Mouse (Mus musculus): Measurements from ENCODE around the gene Bbs4.
"Not testable (repeated sequence)": the region's sequence is repeated elsewhere in the genome, so short reads cannot be mapped to it uniquely, and the experiment has no call there.

Gene Bbs4

DNA sequence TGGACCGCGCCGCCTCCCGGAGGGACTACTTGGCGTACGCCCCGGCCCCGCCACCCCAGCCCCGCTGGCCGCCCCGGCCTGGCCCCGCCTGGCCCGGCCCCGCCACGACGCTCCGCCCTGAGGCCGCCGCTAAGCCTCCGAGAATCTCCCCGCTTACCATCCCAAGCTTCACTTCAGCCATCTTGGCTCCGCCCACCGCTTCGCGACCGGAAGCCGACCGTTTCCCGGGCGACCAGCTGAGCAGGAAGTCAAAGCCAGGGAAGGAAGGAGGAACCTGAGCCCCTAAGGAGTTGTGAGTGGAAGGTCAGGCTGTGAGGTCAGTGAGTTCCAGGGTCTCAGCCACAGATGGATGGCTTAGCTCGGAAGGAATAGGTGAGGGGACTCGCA, at the start of gene Bbs4:
Gene Bbs4 (minus strand): TSS at position 256 of the 387 bp plus-strand sequence.
- DNase-seq (ENCODE audit: low read depth, low spot score), result peak; percentile 90

DNA sequence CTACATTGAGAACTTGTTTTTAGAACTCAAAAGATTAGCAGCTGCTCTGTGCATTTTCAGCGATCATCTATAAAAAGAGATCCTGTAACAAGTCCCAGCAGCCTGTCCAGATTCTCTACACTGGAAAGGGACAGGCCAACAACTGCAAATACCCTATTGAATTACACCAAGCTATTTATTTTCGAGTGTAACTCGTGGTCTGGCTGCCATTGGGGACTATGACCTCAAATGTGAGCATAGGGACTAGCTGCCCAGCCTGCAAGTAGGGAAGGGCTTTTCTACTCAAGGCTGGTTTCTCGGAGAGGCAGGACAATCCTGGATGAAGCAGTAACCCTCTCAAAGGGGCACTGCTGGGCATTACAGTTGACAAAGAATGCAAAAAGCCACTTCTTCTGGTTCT, 35.8 kb upstream of the Bbs4 start:
- DNase-seq (ENCODE audit: low read depth, low spot score), result no peak

- DNase-seq (ENCODE audit: low read depth, low spot score), result no peak
These were observed 35.0 kb upstream of the Bbs4 start for GRCm38 (mm10) chr9:59388311-59388710.

GRCm38 (mm10) chr9:59387461-59387860, 34.2 kb upstream of the Bbs4 start:
- no peak for DNase-seq (ENCODE audit: low read depth, low spot score)

DNA sequence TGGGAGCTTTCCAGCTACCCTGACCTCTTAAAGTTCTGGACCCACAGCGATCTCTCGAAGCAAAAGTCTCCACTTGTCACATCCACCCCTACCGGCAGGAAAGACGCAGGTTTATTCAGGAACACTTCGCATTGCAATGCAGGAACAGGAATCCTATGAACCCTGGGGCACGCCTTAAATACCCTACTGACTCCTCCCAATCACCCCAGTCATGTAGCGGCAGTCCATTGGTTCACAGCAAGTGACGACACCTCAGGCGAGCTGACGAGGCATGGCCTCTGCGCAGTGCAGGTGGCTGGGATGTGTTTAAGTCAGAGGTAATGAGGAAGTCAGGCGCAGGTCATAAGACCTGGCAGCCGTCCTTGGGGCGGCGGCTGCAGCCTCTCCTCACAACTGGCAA, 22.3 kb upstream of the Bbs4 start:
- no peak for DNase-seq (ENCODE audit: low read depth, low spot score)

- no peak for DNase-seq (ENCODE audit: low read depth, low spot score)
These were observed 16.3 kb upstream of the Bbs4 start for GRCm38 (mm10) chr9:59369646-59370045.

DNA sequence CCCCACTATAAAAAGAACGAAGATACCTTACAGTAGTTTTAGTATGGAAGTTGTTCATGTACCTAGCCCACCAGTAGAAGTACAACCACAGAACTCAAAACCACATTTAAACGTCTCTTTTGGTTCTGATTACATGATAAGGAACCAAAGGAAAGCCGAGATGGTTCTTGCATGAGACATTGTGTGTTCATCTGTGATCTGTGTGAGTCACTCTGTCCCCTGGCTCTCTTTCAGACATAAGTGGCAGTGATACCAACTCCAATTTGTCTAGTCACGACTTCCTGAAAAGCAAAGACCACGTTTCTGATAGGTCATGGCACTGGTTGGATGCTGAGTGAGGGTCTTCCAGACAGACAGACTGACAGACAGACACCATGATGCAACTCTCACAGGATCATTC, 15.9 kb upstream of the Bbs4 start:
- DNase-seq (ENCODE audit: low read depth, low spot score), result no peak

DNA sequence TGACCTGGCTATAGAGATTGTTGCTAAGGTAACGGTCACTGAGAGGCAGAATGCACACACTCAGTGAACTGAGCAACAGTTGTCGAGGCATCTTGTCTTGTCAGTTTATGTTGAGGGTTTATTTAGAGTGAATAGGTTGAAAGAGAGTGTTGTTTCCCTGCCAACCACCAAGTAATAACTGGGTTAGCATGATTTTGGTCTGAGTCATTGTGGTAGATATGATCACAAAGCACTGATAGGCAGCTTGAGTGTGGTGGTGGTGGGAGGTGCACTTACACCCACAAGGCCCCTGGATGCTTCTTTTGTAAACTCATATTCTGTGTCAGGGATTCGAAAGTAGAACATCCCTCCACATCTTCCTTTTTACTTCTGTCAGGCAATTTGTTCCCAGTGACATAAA, 7.2 kb upstream of the Bbs4 start:
- DNase-seq (ENCODE audit: low read depth, low spot score), result not testable (repeated sequence)

DNA sequence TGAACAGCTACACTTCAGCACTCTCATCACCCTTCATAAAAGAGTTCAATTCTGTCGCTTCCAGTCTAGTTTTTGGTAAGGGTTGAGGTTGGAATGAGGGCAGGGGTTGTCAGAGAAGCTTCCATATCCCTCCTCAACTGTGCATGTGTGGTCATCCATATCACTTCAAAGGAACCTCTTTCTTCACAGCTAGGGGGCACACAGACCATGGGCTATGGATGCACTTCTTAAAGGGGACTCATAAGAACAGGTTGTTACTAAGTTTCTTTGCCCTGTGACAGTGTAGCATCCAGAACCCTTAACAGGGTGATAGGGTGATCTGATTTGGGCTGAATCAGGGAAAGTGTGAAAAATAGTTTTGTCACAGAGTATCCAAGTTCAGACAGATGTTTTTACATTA, 4.7 kb upstream of the Bbs4 start:
- DNase-seq (ENCODE audit: low read depth, low spot score), result peak; percentile 9

DNA sequence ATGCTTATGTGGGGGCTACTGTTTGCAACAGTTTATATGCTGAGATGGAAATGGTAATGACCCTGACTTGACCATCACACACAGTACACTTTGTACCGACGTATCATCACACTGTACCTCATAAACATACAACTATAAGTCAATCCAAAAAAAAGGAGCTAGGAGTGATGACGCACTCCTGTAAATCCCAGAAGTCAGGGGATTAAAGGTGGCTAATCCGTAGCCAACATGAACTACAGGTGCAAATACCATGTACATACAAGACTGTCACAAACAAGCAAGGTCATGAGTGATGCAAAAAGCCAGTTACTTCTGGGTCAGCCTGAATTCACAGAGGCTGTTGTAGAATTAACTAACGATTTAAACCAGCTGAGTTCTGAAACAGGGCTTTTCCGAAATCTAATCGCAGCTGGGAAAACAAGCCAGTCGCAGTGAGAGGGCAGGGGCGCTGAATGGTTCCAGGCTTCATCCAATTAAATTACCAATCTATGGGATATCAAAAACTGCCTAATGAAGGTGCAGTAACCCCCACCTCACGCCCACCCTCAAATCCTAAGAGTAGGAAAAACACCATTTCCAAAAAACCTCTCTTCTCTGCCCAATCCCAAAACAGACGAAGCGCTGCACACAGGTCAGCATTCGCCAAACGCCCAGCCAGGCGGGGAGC, 589 bp downstream of the Bbs4 start:
- peak; percentile 5 for DNase-seq (ENCODE audit: low read depth, low spot score)

GRCm38 (mm10) chr9:59346176-59346575, 7.1 kb downstream of the Bbs4 start:
- no peak for DNase-seq (ENCODE audit: low read depth, low spot score)

- peak; percentile 73 for DNase-seq (ENCODE audit: low read depth, low spot score)
These were observed 13.3 kb downstream of the Bbs4 start for GRCm38 (mm10) chr9:59340002-59340401.

DNA sequence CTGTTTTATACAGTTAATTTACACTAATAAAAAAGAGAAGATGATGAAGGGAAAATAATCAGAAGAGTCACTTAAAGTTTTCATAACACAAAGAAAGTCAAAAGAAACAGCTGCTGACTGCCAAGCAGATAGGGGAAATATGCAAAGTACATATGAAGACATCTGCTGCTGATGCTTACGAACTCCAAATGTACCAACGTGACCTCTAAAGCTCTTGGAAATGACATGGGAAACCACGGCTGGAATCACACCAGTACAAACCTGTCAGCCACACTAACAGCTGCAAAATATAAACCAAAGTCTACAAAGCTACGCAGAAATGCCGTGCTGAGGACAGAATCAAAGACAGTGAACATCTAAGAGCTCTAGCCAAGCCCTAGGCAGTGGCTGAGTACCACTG, 14.2 kb downstream of the Bbs4 start:
- no peak for DNase-seq (ENCODE audit: low read depth, low spot score)

- peak; percentile 52 for DNase-seq (ENCODE audit: low read depth, low spot score)
These were observed 14.9 kb downstream of the Bbs4 start for GRCm38 (mm10) chr9:59338411-59338810.

DNA sequence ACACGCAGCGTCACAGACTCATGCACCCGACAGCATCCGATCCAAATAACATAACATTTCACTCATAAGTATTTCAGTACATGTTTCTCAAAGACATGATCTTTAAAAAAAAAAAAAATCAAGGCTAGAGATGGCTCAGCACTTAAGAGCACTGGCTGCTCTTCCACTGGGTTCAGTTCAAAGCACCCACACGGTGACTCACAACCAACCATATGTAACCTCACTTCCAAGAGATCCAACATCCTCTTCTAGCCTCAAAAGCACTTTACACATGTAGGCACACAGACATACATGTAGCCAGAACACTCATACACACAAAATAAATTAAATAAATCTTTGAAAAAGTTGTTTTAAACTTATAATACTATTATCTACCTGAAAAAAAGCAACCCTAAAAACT, 15.4 kb downstream of the Bbs4 start:
- DNase-seq (ENCODE audit: low read depth, low spot score), result peak; percentile 9

- no peak for DNase-seq (ENCODE audit: low read depth, low spot score)
These were observed 16.8 kb downstream of the Bbs4 start for GRCm38 (mm10) chr9:59336539-59336938.

- DNase-seq (ENCODE audit: low read depth, low spot score), result no peak
These were observed 23.3 kb downstream of the Bbs4 start for GRCm38 (mm10) chr9:59330055-59330454.

- no peak for DNase-seq (ENCODE audit: low read depth, low spot score)
These were observed 29.0 kb downstream of the Bbs4 start for GRCm38 (mm10) chr9:59324351-59324750.

- DNase-seq (ENCODE audit: low read depth, low spot score), result no peak
These were observed 37.1 kb downstream of the Bbs4 start for GRCm38 (mm10) chr9:59316206-59316605.

DNA sequence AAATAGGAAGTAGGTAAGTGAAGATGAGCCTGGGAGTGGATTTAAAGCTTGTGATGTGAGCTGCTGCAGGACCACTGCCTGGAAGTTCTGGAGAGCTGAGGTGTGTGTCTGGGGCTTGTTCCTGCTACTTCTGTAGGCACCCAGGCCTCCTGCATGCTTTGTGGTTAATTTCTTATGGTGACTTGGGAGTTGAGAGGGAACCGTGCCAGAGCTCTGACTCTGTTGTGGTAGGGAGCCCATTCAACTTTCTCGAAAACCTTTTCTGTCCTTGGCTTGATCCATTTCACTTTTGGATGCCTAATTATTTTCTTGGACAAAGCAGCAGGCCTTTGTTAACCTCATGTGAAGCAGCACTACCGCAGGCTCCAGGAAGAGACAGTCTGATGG, 42.0 kb downstream of the Bbs4 start:
- DNase-seq (ENCODE audit: low read depth, low spot score), result no peak

- DNase-seq (ENCODE audit: low read depth, low spot score), result no peak
These were observed 42.6 kb downstream of the Bbs4 start for GRCm38 (mm10) chr9:59310582-59311283.

- DNase-seq (ENCODE audit: low read depth, low spot score), result no peak
These were observed 45.4 kb downstream of the Bbs4 start for GRCm38 (mm10) chr9:59307890-59308289.

DNA sequence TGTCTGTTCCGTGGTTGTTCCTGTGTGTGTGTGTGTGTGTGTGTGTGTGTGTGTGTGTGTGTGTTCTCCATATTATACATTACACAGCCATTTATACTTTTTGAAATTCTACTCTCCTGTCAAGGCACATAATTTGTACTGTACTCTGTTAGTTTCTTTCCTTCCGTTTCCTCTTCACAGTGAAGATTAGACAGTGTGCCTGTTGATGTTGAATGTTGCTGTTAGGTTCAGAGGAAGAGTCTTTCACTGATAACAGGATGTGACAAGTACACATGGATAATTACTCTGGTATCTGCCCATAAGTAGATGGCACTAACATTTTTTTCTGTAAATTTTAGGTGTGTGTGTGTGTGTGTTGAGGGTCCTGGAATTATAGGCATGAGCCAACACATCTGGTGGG, 56.9 kb downstream of the Bbs4 start:
- DNase-seq (ENCODE audit: low read depth, low spot score), result peak; percentile 29

GRCm38 (mm10) chr9:59292493-59292875, 60.8 kb downstream of the Bbs4 start:
- DNase-seq (ENCODE audit: low read depth, low spot score), result peak; percentile 23
